Mouse (Mus musculus) A20 (cell line): Measurements from ENCODE around the gene Cdh11.
"Not testable (repeated sequence)": the region's sequence is repeated elsewhere in the genome, so short reads cannot be mapped to it uniquely, and the experiment has no call there.

Experiments
- DNase-seq: peaks from one replicate; pipeline ENCODE4 v3.0.0-alpha.2; 2011; ENCODE audit warnings: low read depth, low spot score

The Cdh11 gene

GRCm38 (mm10) chr8:102715956-102716355 is 69.5 kb downstream of the Cdh11 start:
- no peak for DNase-seq

- DNase-seq: no peak
Observed at GRCm38 (mm10) chr8:102707305-102707704, 78.1 kb downstream of the Cdh11 start.

- DNase-seq: no peak
Observed at GRCm38 (mm10) chr8:102705376-102705905, 80.0 kb downstream of the Cdh11 start.

- no peak for DNase-seq
Observed at GRCm38 (mm10) chr8:102700245-102700644, 85.2 kb downstream of the Cdh11 start.

GRCm38 (mm10) chr8:102698232-102698837 is 87.1 kb downstream of the Cdh11 start:
- no peak for DNase-seq

GRCm38 (mm10) chr8:102693465-102693864 is 92.0 kb downstream of the Cdh11 start:
- no peak for DNase-seq

- DNase-seq: not testable (repeated sequence)
Observed at GRCm38 (mm10) chr8:102685491-102685890, 100.0 kb downstream of the Cdh11 start.

- no peak for DNase-seq
Observed at GRCm38 (mm10) chr8:102685023-102685422, 100.4 kb downstream of the Cdh11 start.

- DNase-seq: no peak
Observed at GRCm38 (mm10) chr8:102677148-102677547, 108.3 kb downstream of the Cdh11 start.

GRCm38 (mm10) chr8:102664561-102664960 is 120.9 kb downstream of the Cdh11 start:
- DNase-seq: not testable (repeated sequence)

GRCm38 (mm10) chr8:102656529-102656928 is 128.9 kb downstream of the Cdh11 start:
- DNase-seq: no peak

GRCm38 (mm10) chr8:102651964-102652363 is 133.5 kb downstream of the Cdh11 start:
- DNase-seq: no peak

- no peak for DNase-seq
Observed at GRCm38 (mm10) chr8:102627151-102627550, 158.3 kb downstream of the Cdh11 start.

- no peak for DNase-seq
Observed at GRCm38 (mm10) chr8:102612146-102612545, 173.3 kb downstream of the Cdh11 start.

- no peak for DNase-seq
Observed at GRCm38 (mm10) chr8:102601327-102601726, 184.1 kb downstream of the Cdh11 start.

GRCm38 (mm10) chr8:102596523-102596922 is 188.9 kb downstream of the Cdh11 start:
- DNase-seq: no peak

- no peak for DNase-seq
Observed at GRCm38 (mm10) chr8:102593899-102594298, 191.5 kb downstream of the Cdh11 start.
